Mouse (Mus musculus): ENCODE measurements around the gene Med13l. TPM values are rescaled to one million over a fixed set of nuclear protein-coding genes. Genes with fewer than 3 reads are reported as not detected.

Med13l gene
- polyA plus RNA-seq (2015; fragmentation: Nextera tagmentation; extraction: Ambion mirVana): 12.9 and 15.2 TPM in 2 replicates

DNA sequence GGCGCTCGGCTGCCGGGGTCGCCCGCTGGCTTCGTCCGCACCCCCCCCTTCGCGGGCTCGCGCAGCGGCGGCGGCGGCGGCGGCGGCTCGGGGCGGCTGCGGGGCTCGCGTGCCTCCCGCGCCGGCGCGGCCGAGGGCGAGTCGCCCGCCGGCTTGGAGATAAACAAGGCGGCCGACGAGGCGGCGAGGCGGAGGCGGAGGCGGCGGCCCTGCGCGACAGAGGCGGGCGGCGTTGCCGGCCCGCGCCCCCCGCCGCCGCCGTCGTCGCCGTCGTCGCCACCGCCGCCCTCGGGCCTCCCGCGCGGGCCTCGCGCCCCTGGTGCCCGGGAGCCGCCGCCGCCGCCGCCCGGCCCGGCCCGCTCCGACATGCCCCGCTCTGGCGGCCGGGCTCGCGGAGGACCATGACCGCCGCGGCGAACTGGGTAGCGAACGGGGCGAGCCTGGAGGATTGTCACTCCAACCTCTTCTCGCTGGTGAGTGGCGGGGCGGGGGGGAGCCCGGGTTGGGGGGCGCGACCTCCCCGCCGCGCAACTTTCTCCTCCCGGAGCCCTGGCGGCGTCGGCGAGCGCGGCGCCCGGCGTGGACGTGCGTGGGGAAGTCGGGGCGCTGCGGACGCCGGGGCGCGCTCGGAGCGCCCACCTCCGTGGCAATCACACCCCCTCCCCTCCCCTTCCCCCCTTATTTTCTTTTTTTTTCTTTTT, at the start of gene Med13l:
Med13l (plus strand) TSS at position 295 of the 701 bp plus-strand sequence.
- no peaks in the 10 kb centered on the region for H3K36me3 ChIP-seq
- H3K27me3 ChIP-seq: no peaks in the 10 kb centered on the region
- peak within 1 kb of the TSS; percentile 86 for H3K4me3 ChIP-seq
- H3K4me1 ChIP-seq (replicated peaks): peaks cover 47% of the 10 kb centered on the region
- peak; percentile 59 for ATAC-seq (ENCODE audit: low read depth)
- under 1% methylated on average over 89 of the region's 120 CpGs for WGBS
- no peaks in the 10 kb centered on the region for H3K9me3 ChIP-seq
- peak within 1 kb of the TSS; percentile 99 for H3K27ac ChIP-seq (replicated peaks)
- peak within 1 kb of the TSS; percentile 72 for H3K4me2 ChIP-seq
- H3K9ac ChIP-seq: peak within 1 kb of the TSS; percentile 95

DNA sequence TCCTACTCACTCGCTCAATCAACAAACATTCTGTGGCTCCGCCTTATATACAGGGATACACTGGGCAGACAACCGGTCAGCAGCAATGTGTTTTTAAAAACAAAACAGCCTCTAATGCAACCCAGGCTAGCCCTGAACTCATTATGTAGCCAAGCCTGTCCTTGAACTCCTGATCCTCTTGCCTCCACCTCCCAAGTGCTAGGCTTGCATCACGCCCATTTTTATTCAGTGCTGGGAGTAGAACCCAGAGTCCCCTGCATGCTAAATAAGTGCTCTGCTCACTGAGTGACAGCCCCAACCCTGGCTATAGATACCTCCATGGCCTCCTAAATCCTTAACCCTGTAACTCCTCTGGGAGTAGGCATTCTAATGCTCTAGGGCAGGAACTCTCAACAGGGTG, 49.5 kb upstream of the Med13l start:
- Histone ChIP-seq H3K36me3 (no peaks in the 10 kb centered on the region), H3K4me3 (no peak overlapping the region), H3K4me1 (replicated peaks) (peaks cover 27% of the 10 kb centered on the region), H3K9ac (no peak overlapping the region), H3K27me3 (peaks cover 27% of the 10 kb centered on the region), H3K9me3 (no peaks in the 10 kb centered on the region), H3K27ac (replicated peaks) (no peak overlapping the region), H3K4me2 (no peak overlapping the region)
- no peak for ATAC-seq (ENCODE audit: low read depth)
- 89% methylated on average over 4 of the region's 4 CpGs for WGBS

DNA sequence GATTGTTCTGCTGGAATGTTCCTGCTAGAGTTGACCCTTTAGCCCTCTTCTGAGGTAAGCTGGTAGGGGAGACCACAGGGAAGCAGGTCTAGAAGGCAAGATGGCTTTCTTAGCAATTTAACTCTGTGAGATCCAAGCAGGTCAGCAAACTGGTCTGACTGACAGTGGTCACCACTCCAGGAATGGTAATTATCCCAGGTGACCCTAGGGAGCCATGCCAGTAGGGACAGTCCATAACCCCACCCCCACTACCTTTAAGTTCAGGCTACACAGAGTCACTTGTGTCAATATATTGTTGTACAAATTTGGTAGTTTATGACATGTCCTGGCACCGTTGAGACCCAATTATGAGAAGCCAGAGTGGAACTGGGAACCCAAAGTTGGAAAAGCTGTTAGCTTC, 47.5 kb upstream of the Med13l start:
- Histone ChIP-seq H3K36me3 (no peaks in the 10 kb centered on the region), H3K9me3 (no peaks in the 10 kb centered on the region), H3K4me1 (replicated peaks) (peaks cover 38% of the 10 kb centered on the region), H3K27ac (replicated peaks) (no peak overlapping the region), H3K9ac (no peak overlapping the region), H3K27me3 (peaks cover 37% of the 10 kb centered on the region), H3K4me2 (no peak overlapping the region), H3K4me3 (no peak overlapping the region)
- no peak for ATAC-seq (ENCODE audit: low read depth)
- WGBS: 45% methylated on average over 1 of the region's 1 CpGs

DNA sequence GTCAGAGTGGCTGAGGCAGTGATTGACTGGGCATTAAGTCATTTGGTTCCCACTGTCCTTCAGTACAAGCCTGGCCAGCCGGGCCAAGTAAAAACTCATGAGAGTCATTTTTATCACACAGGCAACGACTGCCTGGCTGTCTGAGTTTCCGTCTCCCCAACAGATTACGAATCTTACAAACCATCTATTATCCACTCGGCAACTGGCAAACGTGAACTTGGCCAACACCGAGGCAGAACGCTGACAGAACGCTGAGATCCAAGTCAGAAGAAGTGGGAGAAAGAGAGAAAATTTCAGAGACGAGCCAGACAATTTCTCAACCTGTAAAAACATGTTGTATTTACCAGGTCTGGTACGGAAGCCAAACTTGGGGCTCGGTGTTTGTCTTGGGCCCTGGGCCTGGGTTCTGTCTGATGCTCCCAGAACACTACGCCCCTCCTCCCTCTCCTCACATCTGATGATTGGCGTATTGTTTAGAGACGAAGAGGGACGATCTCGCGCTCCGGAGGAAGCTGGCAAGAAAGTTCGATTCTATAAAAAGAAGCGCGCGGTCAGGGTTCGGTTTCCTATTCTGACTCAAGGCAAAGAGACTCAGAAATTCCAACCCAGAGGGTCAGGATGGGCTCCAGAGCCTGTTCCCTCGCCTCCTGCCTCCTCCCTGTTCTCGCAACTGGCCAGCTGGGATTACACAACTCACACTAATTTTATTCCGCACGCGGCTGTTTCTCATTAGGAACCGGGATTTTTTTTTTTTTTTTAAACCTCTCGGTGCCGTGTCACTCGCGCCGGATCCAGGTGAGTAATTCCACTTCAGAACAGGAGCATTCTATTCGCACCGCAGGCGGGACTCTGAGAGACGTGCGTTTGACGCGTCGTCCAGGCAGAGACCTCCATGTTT, 46.6 kb upstream of the Med13l start:
- Histone ChIP-seq H3K27me3 (peaks cover 37% of the 10 kb centered on the region), H3K4me2 (peak overlapping the region; percentile 59), H3K9me3 (no peaks in the 10 kb centered on the region), H3K27ac (replicated peaks) (no peak overlapping the region), H3K9ac (peak overlapping the region; percentile 50), H3K4me3 (peak overlapping the region; percentile 33), H3K36me3 (no peaks in the 10 kb centered on the region), H3K4me1 (replicated peaks) (peaks cover 38% of the 10 kb centered on the region)
- no peak for ATAC-seq (ENCODE audit: low read depth)
- WGBS: 5% methylated on average over 43 of the region's 43 CpGs

DNA sequence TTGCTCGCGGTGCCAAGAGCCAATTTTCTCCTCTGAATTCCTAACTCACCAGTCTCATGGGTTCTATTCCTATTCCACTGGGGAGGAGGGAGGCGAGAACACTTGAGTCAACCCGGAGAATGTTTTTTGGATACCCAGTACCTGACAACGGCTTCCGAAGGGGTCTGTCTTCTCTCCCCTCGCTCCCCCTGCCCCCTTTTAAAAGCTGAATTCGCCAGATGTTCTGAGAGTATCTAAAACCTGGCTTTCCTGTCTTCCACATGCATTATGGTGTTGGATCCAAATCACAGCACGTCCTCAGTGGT, 46.0 kb upstream of the Med13l start:
- Histone ChIP-seq H3K9me3 (no peaks in the 10 kb centered on the region), H3K27ac (replicated peaks) (no peak overlapping the region; the same call in 1 of the 2 replicates), H3K4me2 (peak overlapping the region; percentile 59), H3K36me3 (no peaks in the 10 kb centered on the region), H3K9ac (peak overlapping the region; percentile 50; the same call in 1 of the 2 replicates), H3K27me3 (peaks cover 37% of the 10 kb centered on the region), H3K4me3 (peak overlapping the region; percentile 33), H3K4me1 (replicated peaks) (peaks cover 38% of the 10 kb centered on the region)
- ATAC-seq (ENCODE audit: low read depth): no peak
- WGBS: 17% methylated on average over 9 of the region's 9 CpGs

DNA sequence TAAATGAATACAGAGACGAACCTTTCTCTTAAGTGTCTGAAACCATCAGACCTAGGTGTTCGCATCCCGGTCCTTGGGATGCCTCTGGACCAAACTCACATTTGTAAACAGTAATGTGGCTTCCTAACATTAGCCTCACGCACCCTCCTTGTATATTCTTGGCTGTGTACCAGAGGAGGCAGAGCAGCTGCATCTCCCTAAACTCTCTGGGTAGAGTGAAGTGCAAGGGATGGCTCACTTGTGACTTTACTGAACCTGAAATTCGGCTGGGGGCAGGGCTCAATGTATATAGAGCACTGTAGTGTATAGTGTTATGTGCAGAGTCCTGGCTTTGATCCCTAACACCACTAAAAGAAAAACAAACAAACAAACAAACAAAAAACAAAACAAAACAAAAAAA, 45.6 kb upstream of the Med13l start:
- peaks cover 37% of the 10 kb centered on the region for H3K27me3 ChIP-seq
- ATAC-seq (ENCODE audit: low read depth): peak; percentile 46; the same call in 1 of the 2 replicates
- WGBS: 43% methylated on average over 5 of the region's 5 CpGs
- peak overlapping the region; percentile 18; the same call in 1 of the 2 replicates for H3K27ac ChIP-seq (replicated peaks)
- no peaks in the 10 kb centered on the region for H3K36me3 ChIP-seq
- peaks cover 38% of the 10 kb centered on the region for H3K4me1 ChIP-seq (replicated peaks)
- H3K4me2 ChIP-seq: peak overlapping the region; percentile 59
- H3K9me3 ChIP-seq: no peaks in the 10 kb centered on the region
- no peak overlapping the region for H3K4me3 ChIP-seq
- no peak overlapping the region for H3K9ac ChIP-seq

DNA sequence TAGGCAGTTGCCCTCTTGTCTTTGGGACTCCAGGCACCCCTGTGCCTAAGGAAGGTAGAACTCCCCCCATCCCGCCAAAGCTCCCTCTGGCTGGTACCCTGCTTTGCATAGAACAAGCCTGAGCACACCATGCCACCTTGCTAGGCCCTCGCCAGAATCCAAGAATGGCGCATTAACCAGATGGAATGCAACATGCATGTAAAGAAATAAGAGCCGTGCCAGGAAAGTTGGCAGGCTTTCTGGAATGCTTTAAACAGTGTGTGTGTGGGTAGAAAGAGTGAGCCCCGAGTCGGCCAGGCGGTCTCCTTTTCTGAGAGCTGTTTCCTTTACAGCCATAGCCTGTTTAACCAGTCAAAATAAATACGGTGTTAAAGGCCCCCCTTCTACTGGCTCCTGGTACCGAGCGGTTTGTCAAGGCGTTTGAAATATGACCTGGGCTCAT, 45.2 kb upstream of the Med13l start:
- H3K4me3 ChIP-seq: no peak overlapping the region
- peaks cover 38% of the 10 kb centered on the region for H3K4me1 ChIP-seq (replicated peaks)
- no peaks in the 10 kb centered on the region for H3K9me3 ChIP-seq
- peak; percentile 88 for ATAC-seq (ENCODE audit: low read depth)
- no peak overlapping the region for H3K9ac ChIP-seq
- peak overlapping the region; percentile 18 for H3K27ac ChIP-seq (replicated peaks)
- peak overlapping the region; percentile 59; the same call in 1 of the 2 replicates for H3K4me2 ChIP-seq
- 6% methylated on average over 11 of the region's 11 CpGs for WGBS
- peaks cover 37% of the 10 kb centered on the region for H3K27me3 ChIP-seq
- no peaks in the 10 kb centered on the region for H3K36me3 ChIP-seq

DNA sequence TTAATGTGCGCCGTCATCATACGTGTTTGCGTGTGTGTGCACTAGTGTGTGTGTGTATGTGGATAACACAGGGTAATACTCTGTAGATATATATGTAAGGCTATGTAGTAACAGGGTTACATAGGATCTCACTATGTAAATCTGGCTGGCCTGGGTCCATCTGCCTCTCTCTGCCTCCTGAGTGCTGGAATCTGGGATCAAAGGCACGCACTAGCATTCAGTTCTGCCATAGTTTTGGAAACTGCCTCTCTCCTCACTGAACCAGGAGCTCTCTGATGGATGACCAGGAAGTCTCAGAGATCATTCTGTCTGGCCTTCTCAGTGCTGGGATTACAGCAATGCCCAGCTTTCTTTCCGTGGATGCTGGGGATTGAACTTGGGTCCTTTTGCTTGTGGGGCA, 44.4 kb upstream of the Med13l start:
- Histone ChIP-seq H3K27me3 (peaks cover 37% of the 10 kb centered on the region), H3K4me2 (0 out of 2 replicates have a peak overlapping the region, but pooled peaks have one; percentile 59), H3K9ac (no peak overlapping the region), H3K36me3 (no peaks in the 10 kb centered on the region), H3K9me3 (no peaks in the 10 kb centered on the region), H3K27ac (replicated peaks) (peak overlapping the region; percentile 18; the same call in 1 of the 2 replicates), H3K4me1 (replicated peaks) (peaks cover 38% of the 10 kb centered on the region), H3K4me3 (no peak overlapping the region)
- ATAC-seq (ENCODE audit: low read depth): no peak
- WGBS: 80% methylated on average over 6 of the region's 6 CpGs

DNA sequence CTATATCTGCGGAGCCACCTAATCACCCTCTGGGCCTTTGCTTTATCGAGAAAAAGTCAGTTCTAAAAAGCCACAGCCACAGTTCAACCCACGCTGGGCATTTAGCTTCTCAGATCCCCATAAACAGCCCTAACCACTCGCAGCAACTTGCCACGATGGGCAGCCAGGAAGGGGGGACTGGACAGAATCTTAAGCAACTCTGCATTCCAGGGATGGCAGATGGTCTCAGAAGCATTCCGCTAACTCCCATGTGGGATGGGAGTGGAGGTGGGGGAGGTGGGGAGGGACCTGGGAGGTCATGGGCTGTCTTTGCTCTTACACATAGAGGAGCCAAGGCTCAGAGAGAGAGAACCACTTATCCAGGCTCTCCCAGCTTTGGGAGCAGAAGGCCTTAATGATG, 44.0 kb upstream of the Med13l start:
- Histone ChIP-seq H3K4me3 (no peak overlapping the region), H3K9ac (no peak overlapping the region), H3K4me2 (no peak overlapping the region), H3K9me3 (no peaks in the 10 kb centered on the region), H3K27me3 (peaks cover 37% of the 10 kb centered on the region), H3K4me1 (replicated peaks) (peaks cover 38% of the 10 kb centered on the region), H3K27ac (replicated peaks) (peak overlapping the region; percentile 18; the same call in 1 of the 2 replicates), H3K36me3 (no peaks in the 10 kb centered on the region)
- 44% methylated on average over 6 of the region's 6 CpGs for WGBS
- ATAC-seq (ENCODE audit: low read depth): no peak

DNA sequence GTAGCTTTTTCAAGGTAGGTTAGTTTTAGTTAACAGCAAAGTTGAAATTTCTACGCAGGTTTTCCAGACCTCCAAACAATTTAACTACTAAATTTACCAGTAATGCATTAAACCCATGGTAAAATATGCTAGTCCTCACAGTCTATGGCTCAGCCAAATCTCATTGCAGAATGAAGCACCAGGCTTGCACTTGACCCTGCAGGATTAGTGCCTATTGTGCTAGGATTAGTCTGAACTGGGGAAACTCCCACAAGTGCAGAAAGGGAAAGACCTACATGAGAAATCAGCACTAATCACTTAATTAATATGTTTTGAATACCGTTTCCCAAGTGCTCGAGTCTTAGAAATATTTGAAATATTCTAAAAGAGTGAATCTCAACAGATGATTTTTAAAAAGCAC, 40.0 kb upstream of the Med13l start:
- H3K27ac ChIP-seq (replicated peaks): no peak overlapping the region
- H3K9ac ChIP-seq: no peak overlapping the region
- ATAC-seq (ENCODE audit: low read depth): no peak
- no peaks in the 10 kb centered on the region for H3K9me3 ChIP-seq
- no peak overlapping the region for H3K4me2 ChIP-seq
- H3K27me3 ChIP-seq: 0 out of 2 replicates have a peak, but pooled peaks cover 10% of the 10 kb centered on the region
- no peaks in the 10 kb centered on the region for H3K36me3 ChIP-seq
- no peak overlapping the region for H3K4me3 ChIP-seq
- WGBS: 88% methylated on average over 3 of the region's 3 CpGs
- peaks cover 17% of the 10 kb centered on the region for H3K4me1 ChIP-seq (replicated peaks)

DNA sequence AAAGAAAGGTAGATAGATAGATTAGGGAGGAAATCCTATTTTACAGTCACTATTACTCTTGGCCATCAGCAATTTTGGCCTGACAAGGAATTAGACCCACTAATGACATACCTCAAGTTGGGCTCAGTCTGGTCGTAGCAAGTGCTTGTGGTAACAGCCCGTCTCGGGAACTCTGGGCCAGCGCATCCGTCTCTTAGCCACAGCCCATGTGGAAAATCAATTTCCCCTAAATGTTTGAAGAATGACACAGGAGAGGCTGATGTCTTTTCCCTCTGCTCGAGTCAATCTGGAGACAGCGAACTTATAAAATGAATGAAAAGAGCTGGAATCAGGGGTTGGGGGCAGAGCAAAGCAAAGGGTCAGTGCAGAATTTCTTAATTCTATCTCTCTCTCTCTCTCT, 36.1 kb upstream of the Med13l start:
- H3K4me2 ChIP-seq: no peak overlapping the region
- WGBS: 70% methylated on average over 7 of the region's 7 CpGs

DNA sequence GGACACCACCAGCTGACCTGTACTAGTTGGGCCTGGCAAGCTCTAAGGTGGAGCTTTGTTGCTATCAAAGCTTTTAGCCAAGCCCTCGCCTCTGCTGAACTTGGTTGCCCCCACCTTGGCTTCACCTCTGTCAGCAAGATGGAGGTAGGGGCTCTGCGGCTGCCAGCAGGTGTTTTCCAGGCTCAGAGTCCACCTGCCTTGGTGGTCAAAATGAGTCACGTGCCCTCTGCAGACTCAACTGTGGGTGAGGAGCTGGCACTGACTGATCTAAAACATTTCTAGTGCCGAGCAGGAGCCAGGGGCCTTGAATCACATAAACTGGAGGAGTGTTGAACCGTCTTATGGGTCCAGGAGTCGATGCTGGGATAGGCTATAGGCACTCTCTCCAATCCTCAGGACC, 34.8 kb upstream of the Med13l start:
- WGBS: 85% methylated on average over 6 of the region's 6 CpGs
- H3K27me3 ChIP-seq: no peaks in the 10 kb centered on the region

More for the DNA sequence above, 36.1 kb upstream of the Med13l start:
- Histone ChIP-seq H3K36me3 (no peaks in the 10 kb centered on the region), H3K4me3 (no peak overlapping the region), H3K27ac (replicated peaks) (no peak overlapping the region), H3K27me3 (no peaks in the 10 kb centered on the region), H3K9me3 (no peaks in the 10 kb centered on the region), H3K4me1 (replicated peaks) (peaks cover 8% of the 10 kb centered on the region), H3K9ac (no peak overlapping the region)
- ATAC-seq (ENCODE audit: low read depth): no peak

More for the DNA sequence above, 34.8 kb upstream of the Med13l start:
- peaks cover 9% of the 10 kb centered on the region for H3K4me1 ChIP-seq (replicated peaks)
- H3K9me3 ChIP-seq: no peaks in the 10 kb centered on the region
- H3K27ac ChIP-seq (replicated peaks): no peak overlapping the region
- no peak overlapping the region for H3K9ac ChIP-seq
- H3K36me3 ChIP-seq: no peaks in the 10 kb centered on the region
- H3K4me2 ChIP-seq: no peak overlapping the region
- H3K4me3 ChIP-seq: no peak overlapping the region
- no peak for ATAC-seq (ENCODE audit: low read depth)
